Mouse (Mus musculus) stomach, embryonic 15.5 days (tissue): ENCODE measurements around the gene Plgrkt. TPM values are rescaled to one million over a fixed set of nuclear protein-coding genes. Genes with fewer than 3 reads are reported as not detected.

Experiments
- ATAC-seq: fragments of 200-750 bp; cut with Nextera tagmentation; 2 replicates; pipeline ENCODE4 v1.8.0; 2017; ENCODE audit warnings: low read depth, moderate number of reproducible peaks, moderate TSS enrichment; ENCODE audit not compliant: insufficient read depth, low FRiP score
- H3K27ac ChIP-seq: fragments of 300-500 bp; sonication (generic); 2 replicates; pipeline ENCODE4 v1.5.1; 2015; ENCODE audit warnings: mild to moderate bottlenecking, inconsistent platforms
- H3K27me3 ChIP-seq: fragments of 300-500 bp; sonication (generic); replicated peaks from 2 replicates; pipeline ENCODE4 v1.6.1; 2015; ENCODE audit warnings: inconsistent platforms
- H3K36me3 ChIP-seq: fragments of 300-500 bp; sonication (generic); 2 replicates; pipeline ENCODE4 v1.6.1; 2015; ENCODE audit warnings: inconsistent platforms
- H3K4me1 ChIP-seq: fragments of 300-500 bp; sonication (generic); 2 replicates; pipeline ENCODE4 v1.6.1; 2015; ENCODE audit warnings: inconsistent platforms
- H3K4me2 ChIP-seq: fragments of 300-500 bp; sonication (generic); 2 replicates; pipeline ENCODE4 v1.6.1; 2015; ENCODE audit warnings: mild to moderate bottlenecking, inconsistent platforms
- H3K4me3 ChIP-seq: fragments of 300-500 bp; sonication (generic); replicated peaks from 2 replicates; pipeline ENCODE4 v1.5.1; 2015; ENCODE audit warnings: inconsistent platforms
- H3K9ac ChIP-seq: fragments of 300-500 bp; sonication (generic); 2 replicates; pipeline ENCODE4 v1.6.1; 2015; ENCODE audit warnings: inconsistent platforms
- H3K9me3 ChIP-seq: fragments of 300-500 bp; sonication (generic); 2 replicates; pipeline ENCODE4 v1.6.1; 2016; ENCODE audit warnings: inconsistent platforms
- WGBS: fragments of 180-500 bp; shearing (Covaris S2); methylation state at CpG from one replicate; pipeline ENCODE4 v1.1.7; 2015; 5-methylcytosine and 5-hydroxymethylcytosine counted together
- polyA plus RNA-seq: library from polyadenylated mRNA; unstranded; fragments of >200 nt; fragmentation: Nextera tagmentation; extraction: Ambion mirVana; gene quantifications from 2 replicates; pipeline ENCODE4 v1.2.1, GENCODE M21; 2015

Plgrkt gene
- polyA plus RNA-seq, 1 experiment from 2014 or later = 81.9 TPM

DNA sequence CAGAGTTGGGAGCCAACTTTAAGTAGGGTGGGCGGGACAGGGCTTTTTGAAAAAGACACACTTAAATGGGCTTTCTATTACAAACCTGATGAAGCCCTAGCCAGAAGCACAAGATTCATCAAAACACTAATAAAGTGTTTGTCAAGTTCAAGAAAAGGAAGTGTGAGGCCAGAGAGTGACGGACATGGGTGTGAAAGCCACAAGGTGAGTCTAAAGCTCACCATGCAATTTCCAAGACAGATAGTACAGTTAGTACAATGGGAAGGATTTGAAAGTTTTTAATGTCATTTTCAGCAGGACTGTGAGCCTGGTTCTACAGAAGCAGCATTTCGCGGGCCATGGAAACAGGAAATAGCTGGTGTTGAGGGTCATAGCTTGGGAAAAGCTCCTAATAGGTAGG, 32.6 kb upstream of the Plgrkt start:
- no peak for ATAC-seq
- 84% methylated on average over 4 of the region's 4 CpGs for WGBS
- H3K9ac ChIP-seq = no peak overlapping the region

DNA sequence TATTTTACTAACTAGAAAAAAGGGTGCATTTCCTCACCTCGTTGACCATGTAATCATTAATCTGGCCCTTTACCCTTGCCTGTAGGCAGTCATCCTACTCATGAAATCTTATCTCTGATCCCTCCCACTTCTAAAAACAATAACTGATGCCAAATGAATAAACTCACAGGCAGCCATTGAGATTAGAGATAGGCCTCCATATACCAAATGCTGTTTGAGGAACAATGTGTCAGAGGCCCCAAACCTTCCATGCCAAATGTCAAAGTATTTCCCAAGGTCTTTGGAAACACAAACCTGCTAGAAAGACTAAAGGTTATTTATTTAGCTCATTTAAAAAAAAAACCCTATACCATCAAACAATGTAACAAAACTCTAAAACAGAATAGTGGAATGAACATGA, 29.2 kb upstream of the Plgrkt start:
- no peak overlapping the region for H3K4me3 ChIP-seq
- H3K4me1 ChIP-seq = no peaks in the 10 kb centered on the region
- no peaks in the 10 kb centered on the region for H3K36me3 ChIP-seq
- 55% methylated on average over 1 of the region's 1 CpGs for WGBS
- H3K27ac ChIP-seq = no peak overlapping the region
- no peaks in the 10 kb centered on the region for H3K27me3 ChIP-seq
- no peak overlapping the region for H3K9ac ChIP-seq
- no peak for ATAC-seq
- H3K4me2 ChIP-seq = no peak overlapping the region
- no peaks in the 10 kb centered on the region for H3K9me3 ChIP-seq

More for the DNA sequence above, 32.6 kb upstream of the Plgrkt start:
- no peak overlapping the region for H3K4me2 ChIP-seq
- no peaks in the 10 kb centered on the region for H3K9me3 ChIP-seq
- no peak overlapping the region for H3K27ac ChIP-seq
- H3K27me3 ChIP-seq = no peaks in the 10 kb centered on the region
- H3K36me3 ChIP-seq = no peaks in the 10 kb centered on the region
- H3K4me3 ChIP-seq = no peak overlapping the region
- no peaks in the 10 kb centered on the region for H3K4me1 ChIP-seq

DNA sequence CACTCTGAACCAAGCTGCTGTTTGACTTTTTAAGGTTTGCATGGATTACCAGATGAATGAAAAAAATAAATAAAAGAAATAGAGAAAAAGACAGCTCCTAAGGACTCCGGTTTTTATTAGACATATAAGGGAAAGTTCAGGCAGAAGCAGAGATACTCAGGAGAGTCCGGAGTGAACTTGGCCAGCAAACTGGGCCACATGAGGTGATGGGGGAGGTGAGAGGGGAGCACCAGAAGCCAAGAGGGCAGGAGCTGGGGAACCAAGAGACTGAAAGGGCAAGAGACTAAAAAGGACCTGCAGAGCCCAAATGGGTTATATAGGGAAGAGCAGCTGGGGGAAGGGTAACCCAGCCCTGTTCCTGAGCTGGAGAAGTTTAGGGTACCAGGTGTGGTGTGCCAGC, 27.5 kb upstream of the Plgrkt start:
- no peak overlapping the region for H3K4me3 ChIP-seq
- H3K36me3 ChIP-seq = no peaks in the 10 kb centered on the region
- H3K9me3 ChIP-seq = no peaks in the 10 kb centered on the region
- ATAC-seq = no peak
- no peak overlapping the region for H3K9ac ChIP-seq
- H3K27me3 ChIP-seq = no peaks in the 10 kb centered on the region
- H3K27ac ChIP-seq = no peak overlapping the region
- 90% methylated on average over 2 of the region's 2 CpGs for WGBS
- no peaks in the 10 kb centered on the region for H3K4me1 ChIP-seq
- H3K4me2 ChIP-seq = no peak overlapping the region

DNA sequence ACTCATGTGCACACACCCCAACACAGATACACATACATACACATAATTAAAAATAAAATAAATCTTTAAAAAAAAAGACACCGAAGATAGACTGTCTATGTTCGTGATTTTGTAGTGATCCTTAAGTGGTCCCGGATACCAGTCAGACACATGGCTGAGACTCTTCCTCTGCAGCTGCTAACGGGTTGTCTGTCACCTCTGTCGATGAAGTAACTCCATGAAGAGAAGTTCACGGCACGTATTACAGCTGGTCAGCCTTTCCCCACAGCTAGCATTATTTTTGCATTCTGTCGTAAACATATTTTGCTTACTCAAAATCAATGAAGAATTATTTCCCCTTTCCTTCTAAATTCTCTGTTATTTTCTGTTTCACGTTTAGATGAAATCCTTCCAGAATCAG, 26.1 kb upstream of the Plgrkt start:
- ATAC-seq = no peak
- no peak overlapping the region for H3K4me3 ChIP-seq
- H3K4me2 ChIP-seq = no peak overlapping the region
- H3K36me3 ChIP-seq = no peaks in the 10 kb centered on the region
- H3K9me3 ChIP-seq = no peaks in the 10 kb centered on the region
- H3K27me3 ChIP-seq = no peaks in the 10 kb centered on the region
- no peak overlapping the region for H3K9ac ChIP-seq
- 80% methylated on average over 9 of the region's 9 CpGs for WGBS
- H3K4me1 ChIP-seq = no peaks in the 10 kb centered on the region
- H3K27ac ChIP-seq = no peak overlapping the region

DNA sequence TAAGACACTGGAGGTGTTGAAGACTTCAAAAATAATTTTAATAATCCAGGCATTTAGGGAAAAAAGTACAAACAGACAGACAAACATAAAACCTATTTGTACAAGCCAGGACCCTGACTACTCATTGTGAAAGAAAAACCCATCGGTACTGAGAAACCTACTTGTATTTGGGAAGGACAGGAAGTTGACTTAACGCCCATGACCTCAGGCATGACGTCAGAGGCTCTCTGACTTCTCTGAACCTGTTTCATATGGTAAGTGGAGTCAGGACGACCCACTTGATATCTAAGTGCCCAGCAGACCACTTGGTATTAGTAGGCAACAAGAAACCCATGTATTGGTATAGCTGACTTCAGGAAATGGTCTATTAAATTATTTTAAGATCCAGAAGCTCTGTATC, 24.1 kb upstream of the Plgrkt start:
- H3K4me3 ChIP-seq = no peak overlapping the region
- H3K36me3 ChIP-seq = no peaks in the 10 kb centered on the region
- H3K9me3 ChIP-seq = no peaks in the 10 kb centered on the region
- H3K4me1 ChIP-seq = no peaks in the 10 kb centered on the region
- no peak overlapping the region for H3K4me2 ChIP-seq
- H3K27me3 ChIP-seq = no peaks in the 10 kb centered on the region
- no peak overlapping the region for H3K27ac ChIP-seq
- 62% methylated on average over 4 of the region's 4 CpGs for WGBS
- no peak for ATAC-seq
- no peak overlapping the region for H3K9ac ChIP-seq

DNA sequence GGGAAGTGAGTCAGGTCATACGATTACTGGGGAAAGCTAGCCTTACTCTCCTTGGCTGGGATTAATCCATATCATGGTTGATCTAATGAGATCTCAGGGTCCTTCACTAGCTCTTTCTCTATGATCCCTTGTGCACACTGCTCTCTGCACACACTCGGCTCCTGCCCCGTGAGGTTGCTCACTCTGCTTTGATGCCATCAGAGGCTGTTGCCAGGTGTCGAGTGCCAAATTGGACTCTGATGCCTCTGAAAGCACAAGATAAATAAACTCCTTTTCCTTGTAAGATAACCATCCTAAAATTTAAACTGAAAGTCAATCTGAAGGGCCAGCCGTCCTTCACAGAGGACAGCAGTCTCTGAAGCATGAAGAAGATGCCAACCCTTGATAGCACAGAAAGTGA, 23.3 kb upstream of the Plgrkt start:
- no peak for ATAC-seq
- H3K9ac ChIP-seq = no peak overlapping the region
- H3K4me2 ChIP-seq = no peak overlapping the region
- no peaks in the 10 kb centered on the region for H3K4me1 ChIP-seq
- H3K27ac ChIP-seq = no peak overlapping the region
- H3K27me3 ChIP-seq = no peaks in the 10 kb centered on the region
- H3K36me3 ChIP-seq = no peaks in the 10 kb centered on the region
- WGBS = 64% methylated on average over 5 of the region's 5 CpGs
- no peak overlapping the region for H3K4me3 ChIP-seq
- no peaks in the 10 kb centered on the region for H3K9me3 ChIP-seq

DNA sequence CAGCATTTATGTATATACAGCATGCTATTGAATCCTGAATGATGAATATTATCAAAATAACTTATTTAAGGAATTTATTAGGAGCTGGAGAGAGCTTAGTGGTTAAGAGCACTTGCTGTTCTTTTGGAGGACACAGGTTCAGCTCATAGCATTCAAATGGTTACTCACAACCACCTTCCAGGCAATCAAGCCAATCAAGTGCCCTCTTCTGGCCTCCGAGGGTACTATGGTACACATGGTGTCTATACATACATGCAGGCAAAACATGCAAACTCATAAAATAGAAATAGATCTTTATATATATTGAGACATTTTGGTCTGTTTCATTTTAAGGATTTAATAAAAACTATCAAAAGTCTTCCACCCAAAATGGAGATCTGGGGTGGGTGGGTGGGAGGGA, 21.6 kb upstream of the Plgrkt start:
- Histone ChIP-seq H3K27ac (no peak overlapping the region), H3K4me1 (no peaks in the 10 kb centered on the region), H3K9ac (no peak overlapping the region), H3K4me3 (no peak overlapping the region), H3K27me3 (no peaks in the 10 kb centered on the region), H3K4me2 (no peak overlapping the region), H3K9me3 (no peaks in the 10 kb centered on the region), H3K36me3 (no peaks in the 10 kb centered on the region)
- ATAC-seq = no peak
- WGBS = 88% methylated on average over 1 of the region's 1 CpGs

DNA sequence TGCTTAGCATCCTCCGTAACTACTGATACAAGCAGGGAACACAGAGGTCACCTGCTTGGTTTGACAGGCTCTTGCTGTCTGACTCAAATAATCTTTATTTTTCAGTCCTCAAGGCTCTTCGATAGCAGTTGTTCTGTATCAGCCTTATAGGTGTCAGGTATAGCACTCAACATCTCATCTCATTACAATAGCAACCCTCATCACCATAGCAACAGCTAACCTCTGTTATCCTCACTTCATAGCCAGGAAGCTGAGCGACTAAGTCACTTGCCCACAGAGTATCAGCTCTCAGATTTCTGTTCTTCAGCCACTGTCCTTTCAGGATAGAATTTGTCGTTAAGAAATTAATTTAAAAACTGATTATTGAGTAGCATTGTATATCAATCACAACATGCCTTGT, 18.6 kb upstream of the Plgrkt start:
- no peak overlapping the region for H3K4me2 ChIP-seq
- no peaks in the 10 kb centered on the region for H3K36me3 ChIP-seq
- 75% methylated on average over 4 of the region's 4 CpGs for WGBS
- no peaks in the 10 kb centered on the region for H3K4me1 ChIP-seq
- H3K27ac ChIP-seq = no peak overlapping the region
- H3K9me3 ChIP-seq = no peaks in the 10 kb centered on the region
- no peak overlapping the region for H3K9ac ChIP-seq
- H3K4me3 ChIP-seq = no peak overlapping the region
- H3K27me3 ChIP-seq = no peaks in the 10 kb centered on the region
- no peak for ATAC-seq

DNA sequence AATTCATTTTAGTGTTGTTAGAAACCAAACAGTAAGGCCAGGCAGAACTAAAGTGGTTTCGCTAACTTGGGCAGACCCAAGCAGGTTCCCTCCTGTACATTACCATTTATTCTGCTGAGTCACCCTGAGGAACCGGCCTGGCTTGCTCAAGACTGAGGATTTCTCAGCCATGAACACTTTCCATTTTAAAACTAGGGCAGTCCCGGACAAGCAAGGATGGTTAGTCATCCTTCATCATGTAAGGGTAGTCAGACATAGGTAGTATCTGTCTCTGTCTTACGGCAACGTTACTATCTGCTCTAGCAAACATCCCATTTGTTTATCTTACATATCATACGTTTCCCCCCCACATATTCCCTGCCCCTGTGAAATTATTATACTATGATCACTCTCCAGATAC, 17.8 kb upstream of the Plgrkt start:
- no peak for ATAC-seq

DNA sequence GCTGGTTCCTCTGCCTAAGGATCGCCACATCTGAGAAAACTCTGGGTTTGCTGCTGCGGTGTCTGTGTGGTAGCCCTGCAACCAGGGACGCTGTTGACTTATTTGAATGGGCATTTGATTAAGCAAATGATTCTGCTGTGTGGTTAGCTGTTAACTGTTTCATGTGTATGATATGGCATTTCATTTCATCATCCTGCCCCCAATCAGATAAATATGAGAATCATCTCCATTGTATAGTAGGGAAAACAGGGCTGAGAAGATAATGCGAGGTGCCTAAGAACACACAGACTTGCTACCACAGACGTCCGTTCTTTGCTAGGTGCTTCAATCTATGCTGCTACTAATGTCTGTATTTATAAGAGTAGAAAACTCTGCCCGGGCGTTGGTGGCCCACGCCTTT, 17.2 kb upstream of the Plgrkt start:
- no peak for ATAC-seq
- no peak overlapping the region for H3K4me3 ChIP-seq
- H3K9ac ChIP-seq = no peak overlapping the region
- H3K27me3 ChIP-seq = no peaks in the 10 kb centered on the region
- H3K4me2 ChIP-seq = no peak overlapping the region
- 84% methylated on average over 9 of the region's 9 CpGs for WGBS
- no peaks in the 10 kb centered on the region for H3K4me1 ChIP-seq
- H3K27ac ChIP-seq = no peak overlapping the region
- no peaks in the 10 kb centered on the region for H3K9me3 ChIP-seq
- no peaks in the 10 kb centered on the region for H3K36me3 ChIP-seq

More for the DNA sequence above, 17.8 kb upstream of the Plgrkt start:
- no peaks in the 10 kb centered on the region for H3K4me1 ChIP-seq
- WGBS = 62% methylated on average over 6 of the region's 6 CpGs
- no peak overlapping the region for H3K4me3 ChIP-seq
- H3K9me3 ChIP-seq = no peaks in the 10 kb centered on the region
- no peak overlapping the region for H3K27ac ChIP-seq
- H3K4me2 ChIP-seq = no peak overlapping the region
- H3K27me3 ChIP-seq = no peaks in the 10 kb centered on the region
- no peaks in the 10 kb centered on the region for H3K36me3 ChIP-seq
- H3K9ac ChIP-seq = no peak overlapping the region

DNA sequence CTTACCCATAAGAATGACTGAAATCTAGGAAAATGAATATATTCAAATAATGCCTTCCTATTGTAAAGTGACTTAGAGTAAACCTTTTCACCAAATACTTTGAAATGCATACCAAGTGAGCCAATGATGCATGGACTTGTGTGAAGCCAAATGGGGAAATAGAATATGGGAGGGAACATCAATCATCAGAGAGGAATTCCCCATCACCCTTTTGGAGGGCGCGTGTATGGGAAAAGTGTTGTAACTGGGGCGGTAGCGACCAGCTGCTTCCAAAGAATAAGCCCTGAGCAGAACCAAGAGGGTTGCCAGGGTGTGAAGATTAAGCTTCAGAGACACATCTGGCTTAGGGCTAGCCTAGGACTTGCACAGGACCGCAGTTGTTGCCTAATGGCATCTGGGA, 16.2 kb upstream of the Plgrkt start:
- 90% methylated on average over 5 of the region's 5 CpGs for WGBS
- Histone ChIP-seq H3K4me3 (no peak overlapping the region), H3K9me3 (no peaks in the 10 kb centered on the region), H3K9ac (no peak overlapping the region), H3K4me2 (no peak overlapping the region), H3K27ac (no peak overlapping the region), H3K36me3 (no peaks in the 10 kb centered on the region), H3K4me1 (no peaks in the 10 kb centered on the region), H3K27me3 (no peaks in the 10 kb centered on the region)
- no peak for ATAC-seq

DNA sequence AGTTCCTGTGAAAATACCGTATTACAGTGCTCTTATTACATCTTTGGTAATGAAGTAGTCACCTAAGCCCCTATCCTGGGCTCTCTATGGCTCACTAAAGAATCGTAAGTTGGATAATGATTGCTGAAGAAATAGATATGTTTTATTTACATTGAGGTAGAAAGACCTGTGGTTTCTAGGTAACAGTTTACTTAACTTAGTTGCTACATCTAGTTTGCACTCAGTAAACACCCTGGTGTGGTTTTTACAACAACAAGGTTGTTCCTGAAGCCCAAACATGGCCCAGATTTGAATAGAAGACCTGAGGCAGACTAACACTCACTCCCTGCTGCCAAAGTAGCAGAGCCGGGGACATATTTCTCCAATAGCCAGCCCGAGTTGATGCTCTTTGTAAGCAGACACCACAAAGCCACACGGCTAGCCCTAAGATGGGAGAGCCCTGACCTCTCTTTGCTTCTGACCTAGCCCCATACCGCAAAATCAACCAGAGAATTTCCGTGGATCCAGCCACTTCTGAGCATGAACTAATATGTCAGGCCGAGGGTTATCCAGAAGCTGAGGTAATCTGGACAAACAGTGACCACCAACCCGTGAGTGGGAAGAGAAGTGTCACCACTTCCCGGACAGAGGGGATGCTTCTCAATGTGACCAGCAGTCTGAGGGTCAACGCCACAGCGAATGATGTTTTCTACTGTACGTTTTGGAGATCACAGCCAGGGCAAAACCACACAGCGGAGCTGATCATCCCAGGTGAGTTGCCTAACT, 12.8 kb upstream of the Plgrkt start:
- WGBS = 79% methylated on average over 14 of the region's 14 CpGs
- Histone ChIP-seq H3K9ac (no peak overlapping the region), H3K27me3 (no peaks in the 10 kb centered on the region), H3K4me2 (no peak overlapping the region), H3K4me3 (no peak overlapping the region), H3K36me3 (no peaks in the 10 kb centered on the region), H3K4me1 (no peaks in the 10 kb centered on the region), H3K9me3 (no peaks in the 10 kb centered on the region), H3K27ac (no peak overlapping the region)
- ATAC-seq = no peak

DNA sequence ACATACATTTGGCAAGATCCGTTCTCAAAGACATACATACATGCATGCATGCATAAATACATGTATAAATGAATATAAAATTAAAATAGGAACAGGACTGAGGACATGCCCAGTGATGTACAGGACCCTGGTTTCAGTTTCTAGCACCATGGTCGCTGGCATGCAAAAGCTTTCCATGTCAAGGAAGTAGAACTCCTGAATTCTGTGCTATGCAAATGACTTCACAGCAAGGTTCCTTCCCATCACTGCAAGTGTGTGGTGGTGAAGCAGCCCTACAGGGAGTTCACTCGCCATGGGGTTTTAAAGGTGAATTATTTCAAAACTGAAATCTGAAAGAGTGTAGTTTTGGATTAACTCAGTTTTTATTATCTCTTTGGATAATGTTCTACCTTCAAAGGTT, 9.2 kb upstream of the Plgrkt start:
- H3K27ac ChIP-seq = no peak overlapping the region
- no peak for ATAC-seq
- WGBS = 79% methylated on average over 3 of the region's 3 CpGs
- no peaks in the 10 kb centered on the region for H3K27me3 ChIP-seq
- H3K36me3 ChIP-seq = no peaks in the 10 kb centered on the region
- no peaks in the 10 kb centered on the region for H3K9me3 ChIP-seq
- H3K4me1 ChIP-seq = no peaks in the 10 kb centered on the region
- H3K4me3 ChIP-seq = no peak overlapping the region
- H3K9ac ChIP-seq = no peak overlapping the region
- no peak overlapping the region for H3K4me2 ChIP-seq
